Mouse (Mus musculus): Measurements from ENCODE around the gene Ankrd44. TPM values are rescaled to one million over a fixed set of nuclear protein-coding genes. Genes with fewer than 3 reads are reported as not detected.

Ankrd44 gene
- polyA plus RNA-seq, 1 experiment from 2014 or later: 14.7 TPM

DNA sequence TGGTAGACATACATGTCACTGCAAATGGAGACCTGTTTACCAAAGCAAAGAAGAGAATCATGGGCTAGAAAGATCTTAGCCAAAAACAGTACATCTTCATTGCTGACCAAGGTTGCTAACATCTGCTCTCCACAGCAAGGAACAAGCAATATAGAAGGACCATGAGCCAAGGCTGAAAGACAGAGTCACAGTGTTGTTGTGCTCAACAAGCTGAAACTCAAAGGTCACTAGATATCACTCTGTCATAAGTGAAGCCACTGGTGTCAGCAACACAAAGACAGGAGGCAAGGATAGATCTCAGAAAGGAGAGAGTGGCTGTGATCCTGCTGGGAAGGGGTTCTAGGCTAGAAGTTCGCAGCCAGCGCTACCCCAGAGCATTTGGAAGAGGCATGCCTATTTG, 131.5 kb downstream of the Ankrd44 start:
- Histone ChIP-seq H3K9ac (no peak overlapping the region), H3K36me3 (no peaks in the 10 kb centered on the region), H3K4me2 (replicated peaks) (no peak overlapping the region), H3K4me1 (no peaks in the 10 kb centered on the region), H3K27me3 (replicated peaks) (no peaks in the 10 kb centered on the region), H3K27ac (no peak overlapping the region), H3K4me3 (no peak overlapping the region), H3K9me3 (no peaks in the 10 kb centered on the region)
- ATAC-seq (ENCODE audit: low FRiP score, low read depth): no peak
- WGBS: 90% methylated on average over 2 of the region's 2 CpGs

DNA sequence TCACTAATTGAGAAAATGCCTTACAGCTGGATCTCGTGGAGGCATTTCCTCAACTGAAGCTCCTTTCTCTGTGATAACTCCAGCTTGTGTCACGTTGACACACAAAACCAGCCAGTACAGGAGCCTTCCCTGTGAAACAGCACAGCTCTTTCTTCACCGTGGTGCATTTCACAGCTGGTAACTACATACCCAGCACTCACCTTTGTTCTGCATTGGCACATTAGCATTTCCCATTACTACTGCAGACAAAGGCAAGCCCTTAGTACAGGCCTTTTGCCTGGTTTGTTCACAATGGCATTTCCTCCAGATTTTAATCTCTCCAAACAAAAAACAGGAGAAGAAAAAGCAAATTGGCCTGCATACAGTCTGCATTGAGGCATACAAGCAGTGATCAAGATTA, 134.8 kb downstream of the Ankrd44 start:
- Histone ChIP-seq H3K4me1 (no peaks in the 10 kb centered on the region), H3K4me3 (no peak overlapping the region), H3K4me2 (replicated peaks) (no peak overlapping the region), H3K27ac (no peak overlapping the region), H3K9me3 (no peaks in the 10 kb centered on the region), H3K36me3 (no peaks in the 10 kb centered on the region), H3K27me3 (replicated peaks) (no peaks in the 10 kb centered on the region), H3K9ac (no peak overlapping the region)
- WGBS: 40% methylated on average over 3 of the region's 3 CpGs
- ATAC-seq (ENCODE audit: low FRiP score, low read depth): no peak

DNA sequence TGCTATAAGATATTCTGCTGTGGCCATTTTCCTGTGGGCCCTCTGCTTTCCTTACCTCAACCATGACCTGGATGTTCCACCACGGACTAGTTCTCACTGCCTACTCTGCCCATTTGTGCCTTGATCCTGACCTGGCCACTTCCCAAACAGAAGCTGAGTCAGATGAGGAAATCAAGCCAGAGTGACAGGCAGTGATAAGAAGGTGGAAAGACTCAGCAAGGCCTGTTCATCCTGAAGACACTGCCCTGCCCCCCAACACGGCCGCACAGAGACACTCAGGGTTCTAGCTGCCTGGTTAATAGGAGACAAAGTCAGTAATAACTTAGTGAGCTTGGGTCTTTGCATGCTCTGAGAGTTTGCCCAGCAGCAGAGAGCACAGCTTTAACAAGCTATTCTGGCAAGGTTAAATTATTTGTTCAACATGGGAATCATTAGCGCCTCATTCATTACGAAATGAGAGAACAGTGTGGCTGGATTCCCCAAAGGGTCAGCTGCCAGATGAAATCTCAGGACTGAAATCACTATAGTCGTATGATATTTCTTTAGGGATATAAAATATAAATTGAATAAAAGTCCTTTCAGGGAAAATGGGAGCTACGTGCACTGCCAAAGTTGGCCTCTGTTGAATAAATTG, 136.7 kb downstream of the Ankrd44 start:
- ATAC-seq (ENCODE audit: low FRiP score, low read depth): no peak
- no peak overlapping the region for H3K27ac ChIP-seq
- H3K27me3 ChIP-seq (replicated peaks): no peaks in the 10 kb centered on the region
- no peak overlapping the region for H3K9ac ChIP-seq
- no peak overlapping the region for H3K4me3 ChIP-seq
- H3K36me3 ChIP-seq: no peaks in the 10 kb centered on the region
- no peaks in the 10 kb centered on the region for H3K4me1 ChIP-seq
- H3K9me3 ChIP-seq: no peaks in the 10 kb centered on the region
- H3K4me2 ChIP-seq (replicated peaks): no peak overlapping the region
- WGBS: 85% methylated on average over 7 of the region's 7 CpGs

DNA sequence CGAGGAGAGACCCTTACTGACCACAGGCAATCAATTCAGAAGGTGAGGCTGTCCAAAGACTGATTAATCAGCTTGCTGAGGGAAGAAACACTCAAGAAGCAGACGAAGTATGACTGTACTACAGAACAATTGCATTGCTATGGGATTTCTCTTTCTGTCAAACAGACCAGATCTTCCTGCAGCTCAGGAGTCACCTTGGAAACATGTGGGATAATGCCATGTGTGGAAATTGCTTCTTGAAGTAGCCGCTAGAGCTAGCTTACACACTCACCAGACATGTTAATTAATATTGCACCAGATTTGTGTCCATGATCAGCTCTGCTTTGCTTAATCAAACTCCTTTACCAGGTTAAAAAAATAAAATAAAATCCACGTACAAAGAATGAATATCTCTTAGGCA, 137.8 kb downstream of the Ankrd44 start:
- Histone ChIP-seq H3K4me2 (replicated peaks) (no peak overlapping the region), H3K36me3 (no peaks in the 10 kb centered on the region), H3K4me3 (no peak overlapping the region), H3K9me3 (no peaks in the 10 kb centered on the region), H3K27me3 (replicated peaks) (no peaks in the 10 kb centered on the region), H3K4me1 (no peaks in the 10 kb centered on the region), H3K9ac (no peak overlapping the region), H3K27ac (no peak overlapping the region)
- WGBS: 74% methylated on average over 4 of the region's 4 CpGs
- ATAC-seq (ENCODE audit: low FRiP score, low read depth): no peak

DNA sequence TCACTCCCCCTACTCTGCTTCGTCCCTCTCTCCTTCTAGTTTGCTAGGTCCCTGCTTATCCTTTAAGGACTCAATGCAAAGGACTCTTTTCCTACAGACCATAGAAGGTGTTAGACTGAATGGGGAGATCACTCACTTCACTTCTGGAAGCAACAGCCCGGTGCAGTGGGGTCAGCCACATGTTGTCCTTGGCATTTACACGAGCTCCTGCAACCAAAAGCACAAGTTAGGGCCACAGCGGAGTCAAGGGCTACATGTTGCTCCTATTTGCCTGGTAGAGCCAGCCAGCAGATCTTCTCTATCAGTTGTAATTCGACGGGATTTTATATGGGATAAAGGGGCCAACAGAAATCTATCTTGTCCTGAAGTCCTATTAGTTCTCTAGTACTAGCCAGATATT, 148.0 kb downstream of the Ankrd44 start:
- H3K4me2 ChIP-seq (replicated peaks): no peak overlapping the region
- no peaks in the 10 kb centered on the region for H3K4me1 ChIP-seq
- no peak overlapping the region for H3K4me3 ChIP-seq
- no peaks in the 10 kb centered on the region for H3K27me3 ChIP-seq (replicated peaks)
- H3K36me3 ChIP-seq: no peaks in the 10 kb centered on the region
- no peak for ATAC-seq (ENCODE audit: low FRiP score, low read depth)
- 90% methylated on average over 6 of the region's 6 CpGs for WGBS
- H3K27ac ChIP-seq: no peak overlapping the region
- H3K9ac ChIP-seq: no peak overlapping the region
- H3K9me3 ChIP-seq: no peaks in the 10 kb centered on the region

DNA sequence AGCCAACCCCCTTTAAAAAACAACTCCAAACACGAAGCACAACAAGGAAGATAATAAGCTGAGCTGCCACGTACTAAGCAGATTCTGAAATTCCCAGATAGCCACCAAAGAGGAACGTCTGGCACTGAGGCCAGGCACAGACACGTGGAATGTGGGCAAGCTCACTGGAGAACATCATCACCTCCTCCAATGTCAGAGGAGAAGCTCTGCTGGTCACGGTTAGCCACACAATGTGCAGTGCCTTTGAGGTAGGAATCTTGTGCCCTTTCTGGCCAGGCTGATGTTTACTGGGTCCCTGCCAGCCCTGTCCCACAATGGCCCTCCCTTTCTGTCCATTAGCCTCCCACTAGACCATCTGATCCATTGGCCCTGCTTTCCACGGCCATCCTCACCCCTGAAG, 149.1 kb downstream of the Ankrd44 start:
- H3K9ac ChIP-seq: no peak overlapping the region
- no peaks in the 10 kb centered on the region for H3K9me3 ChIP-seq
- 85% methylated on average over 6 of the region's 6 CpGs for WGBS
- no peaks in the 10 kb centered on the region for H3K27me3 ChIP-seq (replicated peaks)
- no peak overlapping the region for H3K4me2 ChIP-seq (replicated peaks)
- no peak overlapping the region for H3K4me3 ChIP-seq
- H3K27ac ChIP-seq: no peak overlapping the region
- ATAC-seq (ENCODE audit: low FRiP score, low read depth): no peak
- no peaks in the 10 kb centered on the region for H3K36me3 ChIP-seq
- no peaks in the 10 kb centered on the region for H3K4me1 ChIP-seq

DNA sequence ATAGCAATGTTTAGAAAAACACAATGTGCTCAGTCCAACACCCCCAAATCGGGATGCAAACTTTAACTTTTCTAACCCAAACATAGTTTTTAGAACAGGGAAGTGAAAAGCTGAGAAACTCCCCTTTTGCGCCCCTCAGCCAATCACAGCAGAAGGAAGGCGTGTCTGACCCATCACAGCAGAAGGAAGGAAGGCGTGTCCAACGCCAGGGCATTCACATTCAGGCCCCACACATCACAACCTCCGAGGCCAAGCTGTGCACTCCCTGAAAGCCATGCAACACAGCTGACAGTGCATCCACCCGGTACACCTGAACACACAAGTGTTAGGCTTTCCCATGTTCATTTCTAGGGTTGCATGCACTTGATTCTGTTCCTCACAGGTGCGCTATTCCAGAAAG, 150.1 kb downstream of the Ankrd44 start:
- Histone ChIP-seq H3K9ac (no peak overlapping the region), H3K9me3 (no peaks in the 10 kb centered on the region), H3K27me3 (replicated peaks) (no peaks in the 10 kb centered on the region), H3K4me3 (no peak overlapping the region), H3K36me3 (no peaks in the 10 kb centered on the region), H3K4me1 (no peaks in the 10 kb centered on the region), H3K27ac (no peak overlapping the region), H3K4me2 (replicated peaks) (no peak overlapping the region)
- ATAC-seq (ENCODE audit: low FRiP score, low read depth): no peak
- WGBS: 53% methylated on average over 8 of the region's 8 CpGs

DNA sequence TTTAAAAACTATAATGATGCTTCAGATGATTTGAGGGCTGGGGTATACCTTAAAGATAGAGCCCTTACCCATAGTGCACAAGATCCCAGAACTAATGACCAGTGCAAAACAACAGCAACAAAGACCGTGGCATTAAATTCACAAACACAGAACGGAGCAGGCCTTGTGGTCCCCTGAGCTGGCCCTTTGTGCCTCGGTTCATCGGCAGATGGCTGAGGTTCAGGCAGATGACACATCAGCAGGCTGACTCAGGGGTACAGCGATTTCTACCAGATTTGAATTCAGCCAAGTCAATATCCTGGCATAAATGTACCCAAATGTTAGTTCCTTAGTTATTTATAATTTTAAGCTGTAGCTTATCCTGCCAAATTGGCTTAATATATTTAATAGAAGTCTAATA, 153.3 kb downstream of the Ankrd44 start:
- H3K4me3 ChIP-seq: no peak overlapping the region
- ATAC-seq (ENCODE audit: low FRiP score, low read depth): no peak
- no peak overlapping the region for H3K9ac ChIP-seq
- H3K9me3 ChIP-seq: no peaks in the 10 kb centered on the region
- no peaks in the 10 kb centered on the region for H3K4me1 ChIP-seq
- WGBS: 51% methylated on average over 5 of the region's 5 CpGs
- no peak overlapping the region for H3K27ac ChIP-seq
- no peaks in the 10 kb centered on the region for H3K36me3 ChIP-seq
- H3K4me2 ChIP-seq (replicated peaks): no peak overlapping the region
- H3K27me3 ChIP-seq (replicated peaks): no peaks in the 10 kb centered on the region

DNA sequence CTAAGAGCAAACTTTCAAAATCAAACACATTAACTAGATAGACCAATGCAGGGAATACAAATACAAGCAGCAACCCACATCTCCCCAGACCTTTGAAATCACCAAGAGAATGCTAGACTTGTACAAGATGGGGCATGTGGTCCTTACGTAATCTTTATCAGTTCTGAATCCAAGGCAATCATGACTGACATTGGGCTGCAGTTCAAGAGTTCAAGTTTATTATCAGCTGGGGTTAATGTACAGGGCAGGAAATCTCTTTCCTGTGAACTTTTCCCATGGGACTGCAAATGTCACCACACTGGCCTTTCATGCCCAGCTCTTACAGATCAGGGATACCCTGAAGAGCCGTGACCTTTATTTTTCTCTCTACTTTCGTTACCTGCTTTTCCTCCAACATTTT, 154.7 kb downstream of the Ankrd44 start:
- no peak overlapping the region for H3K4me2 ChIP-seq (replicated peaks)
- H3K4me1 ChIP-seq: no peaks in the 10 kb centered on the region
- H3K27me3 ChIP-seq (replicated peaks): no peaks in the 10 kb centered on the region
- 90% methylated on average over 3 of the region's 3 CpGs for WGBS
- ATAC-seq (ENCODE audit: low FRiP score, low read depth): no peak
- H3K36me3 ChIP-seq: no peaks in the 10 kb centered on the region
- H3K9ac ChIP-seq: no peak overlapping the region
- H3K27ac ChIP-seq: no peak overlapping the region
- H3K4me3 ChIP-seq: no peak overlapping the region
- no peaks in the 10 kb centered on the region for H3K9me3 ChIP-seq

DNA sequence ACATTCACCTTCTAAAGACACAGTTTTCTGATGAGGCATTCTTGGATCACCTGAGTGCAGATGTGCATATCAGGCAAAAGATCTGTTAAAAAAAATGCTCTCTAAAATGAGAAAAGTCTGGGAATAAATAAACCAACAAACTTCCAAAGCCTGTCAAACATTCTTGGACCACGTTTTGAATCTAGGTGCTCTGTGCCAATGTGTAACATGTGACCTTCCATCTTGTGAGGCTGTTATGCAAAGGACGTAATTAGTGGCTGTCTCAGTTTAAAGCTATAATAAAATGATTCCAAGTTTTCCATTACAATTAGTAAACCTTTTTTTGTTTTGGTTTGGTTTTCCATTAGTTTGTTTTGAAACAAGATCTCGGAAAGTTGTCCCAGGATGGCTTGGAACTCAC, 159.0 kb downstream of the Ankrd44 start:
- Histone ChIP-seq H3K4me3 (no peak overlapping the region), H3K4me1 (no peaks in the 10 kb centered on the region), H3K27ac (no peak overlapping the region), H3K36me3 (no peaks in the 10 kb centered on the region), H3K27me3 (replicated peaks) (no peaks in the 10 kb centered on the region), H3K9me3 (no peaks in the 10 kb centered on the region), H3K4me2 (replicated peaks) (no peak overlapping the region), H3K9ac (no peak overlapping the region)
- no peak for ATAC-seq (ENCODE audit: low FRiP score, low read depth)
- WGBS: 86% methylated on average over 3 of the region's 3 CpGs

DNA sequence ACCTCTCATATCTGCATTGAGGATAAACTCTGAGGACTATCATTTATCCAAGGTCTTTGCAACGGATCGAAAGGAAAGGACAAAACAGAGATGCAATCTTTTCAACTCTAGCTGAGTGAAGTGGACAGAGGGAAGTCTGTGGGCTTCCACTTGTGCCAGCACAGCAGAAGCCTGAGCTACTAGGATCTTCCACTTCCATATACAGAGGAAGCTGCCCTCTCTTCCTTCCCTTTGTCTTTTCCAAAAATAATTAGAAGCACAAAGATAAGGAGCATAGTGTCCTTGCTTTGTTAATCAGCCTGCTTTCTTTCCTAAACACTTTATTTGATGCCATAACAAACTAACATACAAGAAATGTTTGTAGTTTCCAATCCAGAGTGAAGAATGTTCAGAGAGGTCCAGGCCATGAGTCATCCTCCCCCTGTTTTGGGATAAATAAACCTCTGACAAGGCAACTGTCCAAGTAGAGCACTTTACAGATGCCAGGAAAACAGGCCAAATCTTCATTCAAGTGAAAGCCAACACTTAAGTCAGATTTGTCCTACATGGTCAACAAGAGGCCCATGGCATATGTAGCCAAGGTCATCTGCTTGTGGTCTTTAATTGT, 160.5 kb downstream of the Ankrd44 start:
- Histone ChIP-seq H3K9ac (no peak overlapping the region), H3K4me1 (no peaks in the 10 kb centered on the region), H3K27me3 (replicated peaks) (no peaks in the 10 kb centered on the region), H3K36me3 (no peaks in the 10 kb centered on the region), H3K4me3 (no peak overlapping the region), H3K4me2 (replicated peaks) (no peak overlapping the region), H3K9me3 (no peaks in the 10 kb centered on the region), H3K27ac (no peak overlapping the region)
- WGBS: 93% methylated on average over 2 of the region's 2 CpGs
- ATAC-seq (ENCODE audit: low FRiP score, low read depth): no peak

DNA sequence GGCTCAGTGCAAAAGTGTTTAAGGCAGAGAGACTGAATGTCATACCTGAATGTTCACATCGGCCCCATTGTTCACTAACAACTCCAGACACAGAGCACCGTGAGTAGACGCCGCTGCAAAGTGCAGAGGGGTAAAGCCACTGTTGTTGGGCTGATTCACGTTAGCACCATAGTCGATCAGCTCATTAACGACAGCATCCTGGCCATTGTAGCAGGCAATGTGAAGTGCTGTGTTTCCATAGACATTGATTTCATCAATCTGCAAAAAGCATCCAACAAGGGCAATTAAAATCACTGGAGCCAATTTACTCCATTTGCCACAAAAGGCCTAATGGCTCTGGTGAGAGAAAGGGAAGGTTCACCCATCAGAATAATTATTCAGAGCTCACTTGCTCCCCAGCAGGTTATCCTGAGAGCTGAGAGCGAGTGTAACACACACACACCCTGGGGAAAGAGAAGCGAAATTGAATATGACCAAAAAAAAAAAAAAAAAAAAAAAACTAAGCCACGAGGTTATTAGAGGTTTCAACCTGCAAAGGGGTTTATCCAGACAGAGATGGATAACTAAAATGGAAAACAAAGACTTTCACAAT, 163.9 kb downstream of the Ankrd44 start:
- H3K36me3 ChIP-seq: no peaks in the 10 kb centered on the region
- H3K27ac ChIP-seq: no peak overlapping the region
- no peak overlapping the region for H3K4me2 ChIP-seq (replicated peaks)
- no peaks in the 10 kb centered on the region for H3K27me3 ChIP-seq (replicated peaks)
- no peak overlapping the region for H3K4me3 ChIP-seq
- WGBS: 71% methylated on average over 10 of the region's 10 CpGs
- H3K9ac ChIP-seq: no peak overlapping the region
- no peak for ATAC-seq (ENCODE audit: low FRiP score, low read depth)
- no peaks in the 10 kb centered on the region for H3K9me3 ChIP-seq
- no peaks in the 10 kb centered on the region for H3K4me1 ChIP-seq

DNA sequence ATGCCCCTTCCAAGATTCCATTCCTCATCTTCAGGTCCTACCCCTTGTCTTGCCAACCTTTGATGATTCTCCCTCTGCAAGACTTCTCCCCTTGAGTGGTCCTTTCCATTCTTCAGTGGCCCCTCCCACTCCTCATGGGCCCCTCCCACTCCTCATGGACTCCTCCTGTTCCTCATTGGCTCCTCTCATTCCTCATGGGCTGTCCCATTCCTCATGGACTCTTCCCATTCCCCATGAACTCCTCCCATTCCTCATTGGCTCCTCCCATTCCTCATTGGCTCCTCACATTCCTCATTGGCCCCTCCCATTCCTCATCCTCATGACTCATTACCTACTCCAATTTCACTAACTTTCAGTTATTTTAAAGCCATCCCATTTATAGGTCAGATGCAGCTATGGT, 166.3 kb downstream of the Ankrd44 start:
- no peak for ATAC-seq (ENCODE audit: low FRiP score, low read depth)
- Histone ChIP-seq H3K4me3 (no peak overlapping the region), H3K4me2 (replicated peaks) (no peak overlapping the region), H3K4me1 (no peaks in the 10 kb centered on the region), H3K9ac (no peak overlapping the region), H3K36me3 (no peaks in the 10 kb centered on the region), H3K9me3 (no peaks in the 10 kb centered on the region), H3K27ac (no peak overlapping the region), H3K27me3 (replicated peaks) (no peaks in the 10 kb centered on the region)
